Mouse (Mus musculus) heart, adult 8-10 months (tissue): Measurements from ENCODE around the gene Sfxn5. TPM values are rescaled to one million over a fixed set of nuclear protein-coding genes. Genes with fewer than 3 reads are reported as not detected.
A peak's percentile ranks its signal among the peaks of the same experiment; 100 is the strongest.

Experiments
- DNase-seq: peaks from one replicate; pipeline ENCODE4 v3.0.0; 2022; ENCODE audit warnings: low spot score
- total RNA-seq, 4 experiments: library from RNA; stranded (reverse); gene quantifications; 2 replicates each; pipeline ENCODE4 v1.2.4; 2022

Sfxn5 gene
- total RNA-seq: 1 to 10 TPM; 3.2 to 6.4 (median 4.5) TPM

DNA sequence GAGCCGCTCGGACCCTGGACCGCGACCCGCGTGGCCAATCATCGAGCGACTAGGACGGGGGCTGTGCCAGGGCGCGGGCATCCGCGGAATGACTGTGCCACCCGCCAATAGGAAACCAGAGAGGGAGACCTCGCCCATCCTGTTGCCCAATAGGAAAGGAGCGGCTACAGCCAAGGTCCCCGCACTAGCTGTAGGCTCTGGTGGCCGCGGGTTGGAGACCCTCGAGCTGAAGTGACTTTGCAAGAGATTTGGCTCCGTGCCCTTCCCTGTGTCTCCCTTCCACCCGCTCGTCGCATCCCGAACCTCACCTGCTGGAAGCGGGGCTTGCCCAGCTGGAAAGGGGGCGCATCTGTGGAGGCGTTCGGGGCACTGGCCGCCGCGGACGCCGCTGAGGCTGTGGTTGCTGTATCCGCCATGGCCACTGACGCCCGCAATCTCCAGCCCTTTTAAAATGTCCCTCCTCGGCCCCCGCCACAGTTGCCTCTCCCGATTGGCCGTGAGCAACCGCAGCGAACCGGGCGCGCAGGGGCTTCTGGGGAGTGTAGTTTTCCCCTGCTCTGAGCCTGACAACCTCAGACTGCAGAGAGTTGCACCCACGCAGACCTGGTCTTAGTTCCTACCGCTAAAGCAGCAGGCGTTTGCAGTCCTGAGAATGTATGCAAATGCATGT is at the start of gene Sfxn5:
Gene Sfxn5 (minus strand): TSS at position 423 of the 670 bp plus-strand sequence.
- DNase-seq: peak; percentile 95

DNA sequence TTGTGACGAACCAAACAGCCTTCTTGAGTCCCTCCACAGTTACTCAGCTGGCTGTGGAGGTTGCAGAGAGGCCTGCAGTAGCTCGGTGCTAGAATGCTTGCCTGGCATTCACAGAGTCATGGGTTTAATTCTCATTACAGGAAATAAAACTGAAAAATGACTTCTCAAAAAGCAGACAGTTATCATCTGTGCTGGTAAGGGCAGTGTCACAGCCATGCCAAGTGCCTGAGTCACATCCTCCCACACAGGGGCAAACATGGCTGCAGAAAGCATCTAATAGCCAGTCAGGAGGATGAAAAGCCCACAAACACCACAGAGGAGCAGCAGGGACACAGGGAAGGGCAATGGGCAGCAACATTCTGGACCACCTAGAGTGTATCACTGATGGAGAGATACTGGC is 49.6 kb upstream of the Sfxn5 start:
- DNase-seq: no peak

DNA sequence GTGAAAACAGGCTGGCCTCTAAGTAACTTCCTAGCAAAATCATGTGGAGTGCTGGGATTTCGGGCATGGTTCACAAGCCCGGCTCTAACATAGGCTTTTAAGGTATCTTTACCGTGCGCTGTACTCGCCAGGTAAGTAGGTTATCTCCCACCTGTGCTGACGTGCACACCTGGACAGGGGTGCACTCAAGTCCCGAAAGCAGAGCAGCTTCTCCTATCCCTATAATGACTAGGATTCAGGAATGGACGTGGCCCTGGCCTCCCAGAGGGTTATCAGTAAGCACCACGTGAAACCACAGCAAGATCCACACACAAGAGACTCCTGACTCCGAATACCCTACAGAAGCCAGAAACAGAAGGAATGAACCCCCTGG is 48.4 kb upstream of the Sfxn5 start:
- no peak for DNase-seq

DNA sequence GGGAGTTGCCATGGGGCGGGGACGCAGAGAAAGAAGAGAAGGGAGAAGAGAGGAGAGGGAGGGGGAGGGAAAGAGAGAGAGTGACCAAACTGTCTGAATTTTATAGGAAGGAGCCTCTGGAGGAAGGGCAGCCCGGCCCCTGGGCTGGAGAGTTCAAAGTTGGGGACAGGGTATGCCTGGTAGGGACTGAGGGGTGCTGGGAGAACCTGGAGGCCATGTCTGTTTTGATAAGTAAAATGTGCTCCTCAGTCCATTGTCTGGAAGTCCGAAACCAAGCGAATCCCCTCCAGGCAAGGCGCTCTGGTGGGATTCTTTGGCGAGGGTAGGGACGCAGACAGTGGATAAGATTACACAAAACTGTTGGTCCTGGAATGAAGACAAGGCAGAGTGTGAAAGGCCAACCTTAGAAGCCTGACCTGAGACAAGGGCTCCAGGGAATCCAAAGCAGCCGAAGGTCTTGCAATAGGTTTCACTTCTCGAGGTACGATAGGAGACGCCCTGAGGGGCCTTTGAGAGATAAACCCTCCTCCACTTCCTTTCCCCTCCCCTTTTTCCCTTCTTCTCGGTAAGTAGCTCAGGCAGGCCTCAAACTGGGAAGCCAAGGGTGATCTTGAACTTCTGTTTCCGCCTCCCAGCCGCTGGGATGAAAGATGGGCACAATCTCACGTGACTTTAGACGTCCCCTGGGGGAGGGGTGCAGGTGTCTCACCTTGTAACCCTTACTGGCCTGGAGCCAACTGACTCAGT is 47.9 kb upstream of the Sfxn5 start:
- DNase-seq: no peak

DNA sequence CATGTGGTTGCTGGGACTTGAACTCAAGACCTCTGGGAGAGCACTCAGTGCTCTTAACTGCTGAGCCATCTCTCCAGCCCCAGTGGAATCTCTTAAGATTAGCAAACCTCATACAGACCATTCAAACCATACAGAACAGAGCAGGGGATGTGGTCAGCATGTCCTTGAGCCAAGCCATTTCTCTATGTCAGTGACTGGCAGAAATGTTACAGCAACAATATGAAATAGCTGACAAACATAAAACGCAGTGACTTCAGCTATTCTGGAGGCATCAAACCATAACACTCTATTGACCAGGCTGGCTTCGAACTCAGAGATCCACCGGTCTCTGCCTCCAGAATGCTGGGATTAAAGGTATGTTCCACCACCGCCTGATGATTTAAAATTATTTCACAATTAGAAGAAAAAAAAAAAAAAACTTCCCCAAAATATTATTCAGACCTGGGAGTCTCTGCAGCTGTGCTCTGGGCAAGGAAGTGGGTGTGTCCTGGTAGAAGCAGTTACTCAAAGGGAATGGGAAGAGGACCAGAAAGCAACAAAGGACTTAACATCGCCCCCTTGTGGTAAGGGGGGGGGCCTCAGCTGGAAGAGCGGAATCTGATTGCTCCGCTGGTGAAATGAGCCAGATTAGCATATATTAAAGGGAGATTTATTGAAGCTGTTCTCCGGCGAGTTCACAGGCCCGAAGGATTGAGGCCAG is 47.1 kb upstream of the Sfxn5 start:
- peak; percentile 90 for DNase-seq

DNA sequence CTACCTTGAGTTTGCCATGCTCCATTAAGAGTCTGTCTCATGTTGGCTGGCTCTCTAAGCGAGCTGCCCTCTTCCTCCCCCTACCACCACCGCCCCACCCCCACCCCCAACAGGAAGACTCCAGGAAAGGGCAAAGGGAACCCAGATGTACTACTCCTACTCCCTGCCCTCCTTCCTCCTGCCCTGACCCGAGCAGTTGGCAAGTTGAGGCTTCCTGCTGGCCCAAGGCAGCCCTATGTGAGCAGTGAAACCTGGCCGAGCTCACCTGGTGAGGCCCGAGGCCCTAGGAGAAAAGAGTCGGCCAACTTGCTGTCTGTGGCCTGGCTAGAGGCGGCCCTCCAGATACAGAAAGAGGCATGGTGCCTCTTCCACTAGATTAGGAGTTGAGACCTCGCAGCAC is 45.4 kb upstream of the Sfxn5 start:
- no peak for DNase-seq

DNA sequence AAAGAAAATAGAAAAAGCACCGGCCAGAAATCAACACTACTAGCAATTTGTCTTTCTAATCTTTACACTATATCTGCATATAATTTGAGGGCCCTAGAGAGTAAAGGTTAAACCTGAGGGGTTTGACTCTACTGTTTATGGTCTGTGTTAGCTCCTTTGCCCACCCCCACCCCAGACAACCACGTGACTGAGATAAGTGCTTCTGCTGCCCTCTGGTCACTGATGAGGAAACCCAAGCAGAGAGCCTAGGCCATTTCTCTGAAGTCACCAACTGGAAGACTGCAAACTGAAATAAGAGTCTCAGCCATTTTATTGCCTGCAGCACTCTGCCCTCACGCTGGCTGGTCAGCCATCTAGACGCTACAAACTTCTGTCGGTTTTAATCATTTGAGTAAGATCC is 44.7 kb upstream of the Sfxn5 start:
- no peak for DNase-seq

DNA sequence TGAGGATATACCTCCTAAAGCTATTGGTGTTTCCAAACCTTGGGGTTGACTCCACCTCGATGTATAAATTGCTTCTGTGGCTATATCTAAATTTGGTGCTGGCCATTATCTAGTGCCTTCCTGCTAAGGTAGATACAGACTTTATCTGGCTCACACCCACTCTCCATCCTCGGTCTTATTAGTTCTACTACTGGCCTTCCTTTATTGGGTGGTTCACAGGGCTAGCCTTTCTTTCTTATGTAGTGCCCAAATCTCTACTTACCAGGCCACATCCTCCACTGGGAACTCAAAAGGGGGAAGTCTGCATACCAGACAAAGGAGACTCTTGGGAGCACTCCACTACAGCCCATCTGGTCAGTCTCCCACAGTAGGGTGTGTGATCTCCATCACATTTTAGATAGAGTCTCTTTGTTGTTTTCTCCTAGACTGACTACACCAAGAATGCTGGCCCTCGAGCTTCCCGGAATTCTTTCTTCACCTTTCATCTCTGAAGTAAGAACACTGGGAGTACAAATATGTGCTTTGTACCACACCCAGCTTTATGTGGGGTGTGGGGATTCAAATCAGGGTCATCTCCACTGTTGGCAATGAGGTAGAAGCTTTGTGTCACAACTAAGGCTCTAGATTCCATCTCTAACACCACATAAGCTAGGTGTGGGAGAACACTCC is 44.0 kb upstream of the Sfxn5 start:
- no peak for DNase-seq

DNA sequence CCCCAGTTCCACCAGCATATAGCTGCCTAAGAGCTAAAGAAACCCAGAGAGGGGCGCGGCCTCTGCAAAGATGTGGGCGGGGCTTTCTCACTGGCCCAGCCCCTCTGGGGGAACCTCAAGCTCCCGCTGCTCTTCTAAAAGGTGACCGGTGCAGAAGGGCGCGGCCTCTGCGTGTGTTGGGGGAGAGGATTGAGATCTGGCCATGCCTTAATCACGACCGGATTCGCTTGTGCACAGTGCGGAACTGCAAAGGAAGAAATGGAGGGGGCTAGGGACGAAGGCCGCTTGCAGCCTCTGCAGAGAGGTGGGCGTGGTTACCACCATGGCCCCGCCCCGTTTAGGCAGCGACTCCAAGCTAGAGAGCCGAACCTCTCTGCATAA is 41.5 kb upstream of the Sfxn5 start:
- DNase-seq: peak; percentile 95

DNA sequence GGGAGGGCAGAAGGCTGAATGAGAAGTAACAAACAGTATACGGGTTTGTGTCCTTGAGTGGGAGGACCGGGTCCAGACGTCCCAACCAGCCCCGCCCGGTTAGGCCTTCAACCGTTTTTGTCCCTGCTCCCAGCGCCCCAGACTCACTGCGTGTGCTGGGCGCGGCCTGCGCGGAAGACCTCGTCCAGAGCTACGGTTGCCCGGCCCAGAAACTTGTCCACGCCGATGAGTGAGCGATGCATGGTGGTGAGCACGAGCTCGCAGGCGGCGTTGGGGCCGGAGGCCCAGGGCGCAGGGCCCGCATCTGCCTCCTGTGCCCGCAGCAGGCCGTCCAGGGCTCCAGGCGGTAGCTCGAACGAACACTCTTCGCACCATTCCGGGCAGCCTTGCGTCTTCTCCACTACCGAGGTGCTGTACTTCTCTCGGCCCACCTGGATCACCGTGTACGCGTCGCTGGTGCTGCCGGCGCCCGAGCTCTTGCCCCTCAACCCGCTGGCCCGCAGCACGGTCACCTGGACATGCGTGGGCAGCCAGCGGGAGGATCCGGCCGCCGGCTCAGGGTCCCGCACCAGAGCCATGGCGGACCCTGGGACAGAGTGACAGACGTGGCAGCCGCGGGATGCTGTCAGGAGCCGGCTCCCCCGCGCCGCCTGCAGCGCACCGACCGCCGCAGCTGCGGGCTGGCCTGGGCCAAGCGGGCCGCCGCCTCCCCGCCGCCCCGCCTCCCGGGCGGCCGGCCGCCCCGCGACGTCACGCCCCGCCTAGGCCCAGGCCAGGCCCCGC is 40.9 kb upstream of the Sfxn5 start, which contains the start of gene Rab11fip5:
Gene Rab11fip5 (minus strand): TSS at position 684 of the 783 bp plus-strand sequence.
- no peak for DNase-seq

DNA sequence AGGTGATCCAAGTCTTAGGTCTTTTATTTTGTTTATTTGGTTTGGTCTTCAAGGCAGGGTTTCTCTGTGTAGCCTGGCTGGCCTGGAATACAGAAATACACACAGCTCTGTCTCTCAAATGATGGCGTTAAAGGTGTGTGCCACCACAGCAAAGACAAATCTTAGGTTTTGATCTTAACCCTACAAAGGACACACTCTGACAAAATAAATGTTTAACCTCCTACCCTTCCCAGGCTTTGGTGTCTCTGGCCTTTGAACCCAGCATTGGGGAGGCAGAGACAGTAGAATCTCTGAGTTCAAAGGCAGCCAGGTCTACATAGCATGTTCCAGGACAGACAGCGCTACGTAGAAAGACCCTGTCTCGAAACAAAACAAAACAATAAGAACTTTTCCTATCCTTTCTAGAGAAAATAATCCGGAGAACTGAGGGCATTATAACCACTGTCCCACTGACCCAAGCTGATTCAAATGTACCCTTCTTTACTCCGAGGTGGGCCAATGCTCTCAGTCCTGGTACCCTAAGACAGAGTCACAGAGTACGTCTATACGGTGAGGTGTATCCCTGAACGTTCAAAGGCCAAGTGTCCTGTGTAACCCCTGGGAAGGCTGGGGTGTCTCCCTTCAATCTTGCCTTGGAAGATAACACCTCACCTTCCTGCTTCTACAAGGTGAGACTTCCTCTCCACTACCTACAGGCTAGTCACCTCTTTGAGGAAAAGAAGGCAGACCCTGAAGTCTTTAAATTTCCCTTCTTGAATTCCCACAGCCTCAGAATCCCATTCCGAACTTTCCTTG is 40.0 kb upstream of the Sfxn5 start:
- no peak for DNase-seq

DNA sequence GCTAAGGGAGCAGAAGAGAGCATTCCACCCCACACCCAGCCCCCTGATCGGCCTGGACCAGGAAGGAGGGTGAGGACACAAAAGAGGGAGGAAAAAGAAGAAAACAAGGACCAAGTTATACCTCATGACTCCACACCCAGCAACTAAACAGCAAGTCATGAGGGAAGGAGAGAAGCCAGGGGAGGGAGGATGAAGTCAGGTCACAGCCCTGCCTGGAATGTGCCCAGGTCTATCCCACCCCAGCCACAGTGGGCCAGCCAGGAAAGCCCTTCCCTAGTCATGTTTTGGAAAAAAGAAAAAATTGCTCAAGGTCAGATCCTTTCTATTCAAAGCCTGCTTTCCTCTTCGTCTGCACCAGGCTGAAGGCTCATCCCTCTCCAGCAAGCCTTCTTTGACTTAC is 39.3 kb upstream of the Sfxn5 start:
- no peak for DNase-seq

DNA sequence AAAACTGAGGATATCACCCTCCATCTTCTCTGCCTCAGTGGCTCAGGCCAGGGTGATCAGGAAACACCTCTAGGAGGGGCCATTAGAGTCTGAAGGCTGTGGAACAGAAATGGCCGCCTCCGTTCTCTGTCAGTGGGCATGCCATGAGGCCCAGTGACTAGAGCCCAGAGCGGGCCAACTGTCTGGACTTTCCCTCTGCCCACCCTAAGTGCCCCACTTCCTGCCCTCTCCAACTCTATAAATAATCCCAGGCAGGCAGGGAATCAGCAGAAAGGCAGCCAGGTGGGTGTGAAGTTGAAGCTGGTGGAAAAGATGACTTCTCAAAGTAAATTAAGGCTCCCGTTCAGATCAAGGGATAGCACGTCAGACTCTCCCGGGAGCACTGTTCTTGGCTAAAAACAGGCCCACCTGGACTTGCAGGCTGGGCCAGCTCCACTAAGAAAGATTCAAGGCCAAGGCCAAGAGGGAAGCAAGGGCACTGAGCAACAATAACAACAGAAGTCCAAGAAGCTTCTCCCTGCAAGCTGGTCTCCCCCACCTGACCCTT is 38.7 kb upstream of the Sfxn5 start:
- DNase-seq: no peak

DNA sequence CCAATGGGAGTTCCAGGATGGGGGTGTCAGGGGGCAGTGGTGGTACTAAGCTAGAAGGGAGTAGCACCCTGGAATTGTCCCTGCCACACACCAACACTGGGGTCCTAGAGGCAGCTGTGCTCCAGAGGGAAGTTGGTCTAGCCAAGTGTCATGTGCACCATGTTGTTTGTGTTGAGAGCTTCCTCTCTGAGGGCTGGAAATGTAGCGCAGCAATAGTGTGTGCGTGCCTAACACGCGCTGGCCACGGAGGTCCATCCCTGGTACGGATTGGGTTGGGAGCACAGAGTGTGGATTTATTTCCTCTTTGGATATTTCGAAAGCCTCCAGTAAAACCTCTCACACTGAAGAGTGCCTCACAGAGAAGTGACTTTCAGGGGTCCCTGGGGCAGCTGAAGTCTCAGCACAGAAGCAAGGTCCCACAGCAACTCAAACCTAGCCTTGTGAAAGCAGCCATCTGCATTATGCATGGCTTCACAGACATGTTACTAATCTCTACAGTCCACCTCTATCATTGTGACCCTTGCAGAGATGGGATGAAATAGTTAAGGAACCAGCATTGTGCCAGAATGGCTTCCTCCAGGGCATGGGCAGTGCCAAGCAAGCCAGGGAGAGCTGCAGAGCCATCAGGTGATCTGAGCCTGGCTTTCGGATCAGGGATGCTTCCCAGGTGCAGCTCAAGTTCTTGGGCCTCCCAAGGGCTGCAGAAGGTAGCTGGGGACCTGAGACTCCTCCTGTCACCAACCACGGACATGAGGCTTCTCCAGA is 37.6 kb upstream of the Sfxn5 start:
- no peak for DNase-seq

DNA sequence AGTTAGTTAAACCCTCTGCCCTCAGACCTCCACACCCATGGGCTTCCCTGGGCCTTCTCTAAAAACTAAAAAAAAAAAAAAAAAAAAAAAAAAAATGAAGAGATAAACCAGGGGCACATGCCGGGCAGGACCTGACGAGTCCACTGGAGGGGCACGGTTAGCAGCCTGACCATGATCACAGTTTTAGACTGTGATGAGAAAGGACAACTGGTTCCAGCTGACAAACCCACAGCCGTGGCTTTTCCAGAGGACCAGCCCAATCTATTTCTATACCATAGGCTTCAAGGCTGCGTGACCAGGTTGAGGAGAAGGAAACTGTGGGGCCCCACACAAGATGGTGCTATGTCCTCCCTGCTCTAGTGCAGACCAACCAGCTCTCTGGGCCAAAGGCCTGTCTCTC is 36.8 kb upstream of the Sfxn5 start:
- DNase-seq: no peak

DNA sequence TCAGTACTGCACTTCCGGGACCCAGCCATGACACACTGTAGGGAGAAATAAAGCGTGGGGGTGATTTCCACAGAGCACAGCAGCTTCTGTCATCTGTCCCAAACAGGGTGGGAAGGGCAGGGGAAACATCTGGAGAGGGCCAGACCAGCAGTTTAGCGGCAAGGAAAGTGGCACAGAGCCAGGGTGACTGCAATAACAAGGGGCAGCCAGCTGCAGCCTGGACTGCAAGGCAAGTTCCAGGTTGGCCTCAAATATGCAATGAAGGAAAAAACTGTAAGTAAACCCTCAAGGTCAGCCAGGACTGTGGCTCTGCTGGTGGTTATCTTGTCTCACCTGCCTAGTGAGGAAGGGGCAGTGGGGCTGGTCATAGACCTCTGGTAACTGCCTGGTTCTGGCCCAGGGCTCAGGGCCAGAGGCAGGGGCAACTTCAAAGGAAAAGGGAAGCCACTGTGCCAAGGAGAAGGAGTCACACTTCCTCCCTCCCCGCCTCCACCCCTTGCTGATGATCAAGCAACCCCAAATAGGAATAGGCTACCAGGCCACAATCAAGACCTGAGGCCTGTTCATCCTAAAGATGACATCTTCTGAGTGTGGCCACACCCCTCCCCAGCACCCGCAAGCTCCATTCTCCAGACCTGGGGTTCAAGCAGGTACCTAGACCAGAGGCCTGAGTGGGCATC is 36.1 kb upstream of the Sfxn5 start:
- DNase-seq: peak; percentile 87

DNA sequence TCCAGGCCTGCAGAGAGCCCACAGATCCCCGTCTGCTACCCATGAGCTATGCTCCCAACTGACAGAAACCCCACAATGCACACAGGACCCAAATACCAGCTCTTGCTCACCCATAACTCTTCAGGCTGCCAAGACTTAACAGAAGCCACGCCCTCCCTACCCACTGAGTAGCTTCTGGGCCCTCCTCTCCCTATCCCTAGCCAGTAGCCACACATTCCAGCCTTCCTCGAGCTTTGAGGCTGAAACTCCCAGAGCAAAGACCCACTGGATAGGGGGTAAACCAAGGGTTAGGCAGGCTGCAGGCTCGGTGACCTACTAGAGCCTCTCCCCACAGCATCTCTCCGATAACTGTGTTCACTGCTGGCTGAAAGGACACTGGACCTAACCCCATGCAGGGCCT is 35.5 kb upstream of the Sfxn5 start:
- DNase-seq: no peak

DNA sequence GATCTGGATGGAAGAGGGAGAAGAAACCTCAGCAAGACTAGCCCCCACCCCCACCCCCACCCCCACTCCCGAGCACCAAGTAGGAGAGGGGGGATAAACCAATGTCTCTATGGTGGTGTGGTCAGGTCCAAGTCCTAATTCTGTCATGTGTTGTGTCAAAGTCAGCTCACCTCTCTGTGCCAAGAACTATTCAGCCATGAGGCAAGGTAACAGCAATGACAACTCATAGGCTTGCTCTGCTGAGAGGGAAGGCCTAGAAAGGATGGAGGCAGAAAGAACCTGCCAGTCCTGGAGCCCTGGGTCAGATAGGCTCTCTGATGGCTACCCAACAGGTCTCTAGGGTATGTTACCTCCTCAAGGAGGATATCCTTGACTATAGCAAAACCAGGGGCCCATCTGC is 34.9 kb upstream of the Sfxn5 start:
- no peak for DNase-seq

DNA sequence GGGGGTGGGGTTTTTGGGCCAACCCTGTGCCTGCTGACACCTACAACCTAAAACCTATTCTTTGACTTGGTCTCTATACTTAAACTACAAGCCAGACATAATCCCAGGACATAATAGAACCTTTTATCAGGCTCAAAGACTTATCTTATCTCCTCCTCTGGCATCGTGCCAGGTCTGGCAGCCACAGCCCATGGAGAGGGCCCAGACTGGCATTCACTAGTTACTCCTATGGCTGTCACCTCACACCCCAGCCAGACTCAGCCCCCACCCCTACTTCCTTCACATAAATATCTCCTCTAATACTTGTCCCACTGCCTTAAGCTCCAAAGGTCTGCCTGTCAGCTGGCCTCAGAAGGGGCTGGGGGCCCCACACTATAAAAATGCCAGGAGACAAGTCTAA is 33.2 kb upstream of the Sfxn5 start:
- DNase-seq: no peak
